Mouse (Mus musculus): ENCODE measurements around the gene D630003M21Rik. TPM values are rescaled to one million over a fixed set of nuclear protein-coding genes. Genes with fewer than 3 reads are reported as not detected.
A peak's percentile ranks its signal among the peaks of the same experiment; 100 is the strongest.

The D630003M21Rik gene
- total RNA-seq, 1 experiment, result 0.89 TPM

DNA sequence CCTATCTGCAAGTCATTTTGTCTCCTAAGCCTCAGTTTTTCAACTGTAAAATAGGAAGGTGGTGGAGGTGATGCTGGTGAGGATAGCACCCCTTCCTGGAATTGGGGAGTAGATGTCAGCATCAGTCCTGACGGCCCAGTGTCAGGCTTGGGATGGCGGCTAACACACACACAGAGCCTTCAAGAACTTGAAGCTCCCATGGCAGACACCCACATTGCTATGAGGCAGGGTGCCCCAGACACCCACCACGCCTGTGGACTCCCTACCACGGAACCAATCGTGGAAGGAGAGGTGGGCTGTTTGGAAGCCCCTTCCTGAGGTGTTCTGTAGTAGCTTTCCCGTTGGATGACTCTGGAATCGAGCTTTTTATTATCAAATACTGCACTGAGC lies 476 bp upstream of the D630003M21Rik start:
- peak overlapping the region; percentile 46 to 47 for H3K4me3 ChIP-seq (ENCODE audit: insufficient read depth in 1 of 2, low read depth in 1 of 2, low read length in 2 of 2, poor library complexity in 1 of 2, severe bottlenecking in 1 of 2)
- no peak overlapping the region for H3K27ac ChIP-seq (ENCODE audit: insufficient read depth, low read depth, low read length, poor library complexity, severe bottlenecking)
- no peak overlapping the region for H3K9ac ChIP-seq (ENCODE audit: insufficient read depth, low read depth, low read length, poor library complexity, severe bottlenecking)
- no peaks in the 10 kb centered on the region for H3K36me3 ChIP-seq (ENCODE audit: control insufficient read depth, insufficient read depth, low read length, poor library complexity, severe bottlenecking)
- no peak for TF ChIP-seq HCFC1 (IDR thresholded peaks at IDR 0.05; ENCODE audit: borderline replicate concordance, insufficient read depth, low read length)
- no peak for TF ChIP-seq ZNF384 (IDR thresholded peaks at IDR 0.05; ENCODE audit: low read depth, low read length)
- no peak for TF ChIP-seq CHD2 (IDR thresholded peaks at IDR 0.05; ENCODE audit: low read depth, low read length)
- TF ChIP-seq ZC3H11A (IDR thresholded peaks at IDR 0.05; ENCODE audit: borderline replicate concordance, low read depth, low read length), result no peak
- TF ChIP-seq MAFK (IDR thresholded peaks at IDR 0.05; ENCODE audit: insufficient read depth, low read depth, low read length), result no peak
- peaks cover 3 to 5% of the 10 kb centered on the region in 2 experiments; a peak in 2 of 4 replicates for H3K4me1 ChIP-seq (ENCODE audit: control insufficient read depth in 2 of 2, insufficient read depth in 2 of 2, low read length in 2 of 2, poor library complexity in 1 of 2)
- in situ Hi-C loops (cut with MboI; ENCODE audit: low sequenced_read_pairs in 2 of 2, unreplicated experiment in 2 of 2), result no loop called here
- no peaks in the 10 kb centered on the region for H3K9me3 ChIP-seq (ENCODE audit: control insufficient read depth, insufficient read depth, low read depth, low read length)
- no peak for DNase-seq (ENCODE audit: low read depth, low spot score)

DNA sequence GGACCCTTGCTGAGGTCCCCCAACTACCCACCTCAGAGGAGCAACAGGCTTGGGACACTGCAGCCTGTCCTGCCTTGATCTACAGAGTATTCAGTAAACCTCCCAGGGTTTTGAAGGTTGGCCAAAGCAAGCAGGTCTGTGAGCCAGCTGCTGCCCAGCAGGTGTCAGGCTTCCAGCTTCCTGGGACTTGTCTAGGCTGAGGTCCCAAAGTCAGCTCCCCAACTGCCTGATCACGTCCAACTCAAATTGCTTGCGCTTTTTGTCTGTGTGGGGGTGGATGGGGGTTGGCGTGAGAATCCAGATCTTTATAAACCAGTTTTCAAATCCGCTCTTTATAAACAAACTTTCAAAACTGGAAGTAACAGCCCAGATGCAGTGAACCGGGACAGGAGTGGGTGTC lies 3.7 kb downstream of the D630003M21Rik start:
- Histone ChIP-seq H3K4me1 (ENCODE audit: control insufficient read depth in 2 of 2, insufficient read depth in 2 of 2, low read length in 2 of 2, poor library complexity in 1 of 2) (peaks cover under 1 to 2% of the 10 kb centered on the region in 2 experiments; a peak in 1 of 4 replicates), H3K4me3 (ENCODE audit: insufficient read depth in 1 of 2, low read depth in 1 of 2, low read length in 2 of 2, poor library complexity in 1 of 2, severe bottlenecking in 1 of 2) (no peak overlapping the region), H3K9me3 (ENCODE audit: control insufficient read depth, insufficient read depth, low read depth, low read length) (no peaks in the 10 kb centered on the region), H3K9ac (ENCODE audit: insufficient read depth, low read depth, low read length, poor library complexity, severe bottlenecking) (no peak overlapping the region), H3K27ac (ENCODE audit: insufficient read depth, low read depth, low read length, poor library complexity, severe bottlenecking) (no peak overlapping the region), H3K36me3 (ENCODE audit: control insufficient read depth, insufficient read depth, low read length, poor library complexity, severe bottlenecking) (no peaks in the 10 kb centered on the region)
- no peak for TF ChIP-seq MAFK (IDR thresholded peaks at IDR 0.05; ENCODE audit: insufficient read depth, low read depth, low read length)
- no peak for TF ChIP-seq ZNF384 (IDR thresholded peaks at IDR 0.05; ENCODE audit: low read depth, low read length)
- TF ChIP-seq HCFC1 (IDR thresholded peaks at IDR 0.05; ENCODE audit: borderline replicate concordance, insufficient read depth, low read length), result no peak
- TF ChIP-seq CHD2 (IDR thresholded peaks at IDR 0.05; ENCODE audit: low read depth, low read length), result no peak
- TF ChIP-seq ZC3H11A (IDR thresholded peaks at IDR 0.05; ENCODE audit: borderline replicate concordance, low read depth, low read length), result no peak
- DNase-seq (ENCODE audit: low read depth, low spot score), result no peak
- in situ Hi-C loops (cut with MboI; ENCODE audit: low sequenced_read_pairs in 2 of 2, unreplicated experiment in 2 of 2), result no loop called here

DNA sequence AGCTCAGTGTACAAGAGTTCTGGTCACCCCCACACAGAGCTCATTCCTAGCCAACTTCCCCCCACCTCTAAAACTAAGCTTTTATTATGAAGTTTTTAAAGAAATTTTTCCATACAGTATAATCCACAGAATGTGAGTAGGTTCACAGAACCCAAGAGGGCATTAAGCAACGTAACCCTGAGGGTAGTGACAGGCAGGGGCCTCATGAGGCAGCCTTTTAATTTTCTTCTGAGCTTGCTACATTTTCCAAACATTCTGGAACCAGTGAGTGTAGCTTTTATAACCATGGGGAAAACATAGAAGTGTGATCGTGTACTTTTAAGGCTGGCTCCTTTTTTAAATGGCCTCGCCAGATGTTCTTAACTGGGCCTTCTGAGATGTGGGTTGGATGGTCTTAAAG lies 5.5 kb downstream of the D630003M21Rik start:
- H3K36me3 ChIP-seq (ENCODE audit: control insufficient read depth, insufficient read depth, low read length, poor library complexity, severe bottlenecking), result no peaks in the 10 kb centered on the region
- no peak overlapping the region for H3K4me3 ChIP-seq (ENCODE audit: insufficient read depth in 1 of 2, low read depth in 1 of 2, low read length in 2 of 2, poor library complexity in 1 of 2, severe bottlenecking in 1 of 2)
- no peak overlapping the region for H3K27ac ChIP-seq (ENCODE audit: insufficient read depth, low read depth, low read length, poor library complexity, severe bottlenecking)
- TF ChIP-seq ZC3H11A (IDR thresholded peaks at IDR 0.05; ENCODE audit: borderline replicate concordance, low read depth, low read length), result no peak
- no peak for TF ChIP-seq HCFC1 (IDR thresholded peaks at IDR 0.05; ENCODE audit: borderline replicate concordance, insufficient read depth, low read length)
- no peak for TF ChIP-seq CHD2 (IDR thresholded peaks at IDR 0.05; ENCODE audit: low read depth, low read length)
- in situ Hi-C loops (cut with MboI; ENCODE audit: low sequenced_read_pairs in 2 of 2, unreplicated experiment in 2 of 2), result no loop called here
- H3K4me1 ChIP-seq (ENCODE audit: control insufficient read depth in 2 of 2, insufficient read depth in 2 of 2, low read length in 2 of 2, poor library complexity in 1 of 2), result no peaks in the 10 kb centered on the region
- H3K9me3 ChIP-seq (ENCODE audit: control insufficient read depth, insufficient read depth, low read depth, low read length), result no peaks in the 10 kb centered on the region
- DNase-seq (ENCODE audit: low read depth, low spot score), result no peak
- no peak overlapping the region for H3K9ac ChIP-seq (ENCODE audit: insufficient read depth, low read depth, low read length, poor library complexity, severe bottlenecking)

DNA sequence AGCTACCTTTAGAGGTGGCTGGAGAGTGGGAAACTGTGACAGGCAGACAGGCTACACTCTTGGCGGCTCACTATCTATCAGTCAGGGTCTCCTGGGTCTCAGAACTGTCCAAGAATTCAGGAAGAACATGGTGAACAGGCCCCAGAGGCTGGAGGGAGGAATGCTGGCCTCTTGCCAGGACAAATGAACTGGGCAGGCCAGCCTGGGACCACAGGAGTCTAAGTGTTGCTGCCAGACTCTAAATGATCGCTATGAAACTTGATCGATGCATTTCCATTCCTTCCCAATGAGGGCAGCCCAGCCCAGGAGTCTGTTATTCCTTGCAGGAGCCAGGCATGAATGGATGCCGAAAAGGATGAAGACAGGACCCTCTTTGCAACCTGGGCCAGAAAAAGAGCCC lies 6.4 kb downstream of the D630003M21Rik start:
- in situ Hi-C loops (cut with MboI; ENCODE audit: low sequenced_read_pairs in 2 of 2, unreplicated experiment in 2 of 2), result no loop called here
- Histone ChIP-seq H3K36me3 (ENCODE audit: control insufficient read depth, insufficient read depth, low read length, poor library complexity, severe bottlenecking) (no peaks in the 10 kb centered on the region), H3K9me3 (ENCODE audit: control insufficient read depth, insufficient read depth, low read depth, low read length) (no peaks in the 10 kb centered on the region), H3K9ac (ENCODE audit: insufficient read depth, low read depth, low read length, poor library complexity, severe bottlenecking) (no peak overlapping the region), H3K4me1 (ENCODE audit: control insufficient read depth in 2 of 2, insufficient read depth in 2 of 2, low read length in 2 of 2, poor library complexity in 1 of 2) (no peaks in the 10 kb centered on the region), H3K27ac (ENCODE audit: insufficient read depth, low read depth, low read length, poor library complexity, severe bottlenecking) (no peak overlapping the region), H3K4me3 (ENCODE audit: insufficient read depth in 1 of 2, low read depth in 1 of 2, low read length in 2 of 2, poor library complexity in 1 of 2, severe bottlenecking in 1 of 2) (no peak overlapping the region)
- DNase-seq (ENCODE audit: low read depth, low spot score), result no peak
- no peak for TF ChIP-seq CHD2 (IDR thresholded peaks at IDR 0.05; ENCODE audit: low read depth, low read length)
- TF ChIP-seq ZNF384 (IDR thresholded peaks at IDR 0.05; ENCODE audit: low read depth, low read length), result no peak
- no peak for TF ChIP-seq HCFC1 (IDR thresholded peaks at IDR 0.05; ENCODE audit: borderline replicate concordance, insufficient read depth, low read length)
- no peak for TF ChIP-seq ZC3H11A (IDR thresholded peaks at IDR 0.05; ENCODE audit: borderline replicate concordance, low read depth, low read length)
- TF ChIP-seq MAFK (IDR thresholded peaks at IDR 0.05; ENCODE audit: insufficient read depth, low read depth, low read length), result no peak
